Mouse (Mus musculus): ENCODE measurements around the gene Szt2. TPM values are rescaled to one million over a fixed set of nuclear protein-coding genes. Genes with fewer than 3 reads are reported as not detected.
A peak's percentile ranks its signal among the peaks of the same experiment; 100 is the strongest.

Gene Szt2
- total and polyA plus RNA-seq, 2 experiments from 2014 or later: 4.2 to 22.4 TPM

DNA sequence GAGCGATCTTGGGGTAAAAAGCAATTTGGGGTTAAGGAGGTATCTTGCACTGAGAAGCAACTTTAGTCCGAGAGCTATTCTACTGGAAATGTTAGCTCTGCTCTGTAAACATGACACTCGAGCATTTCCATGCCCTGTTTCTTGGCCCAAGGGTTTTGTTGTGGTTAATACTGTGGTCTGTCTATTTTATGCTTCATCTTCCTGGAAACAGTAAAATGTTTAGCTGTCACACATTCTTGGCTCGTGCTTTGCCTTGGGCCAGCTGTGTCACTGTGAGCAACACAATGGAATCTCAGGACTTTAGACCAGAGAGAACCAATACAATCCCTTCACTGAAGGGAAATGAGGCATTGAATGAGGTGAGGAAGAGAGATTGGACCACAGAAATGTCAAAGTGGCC, 77.3 kb downstream of the Szt2 start:
- H3K9ac ChIP-seq (replicated peaks; ENCODE audit: low read length): no peak overlapping the region
- 50% methylated on average over 4 of the region's 4 CpGs for WGBS
- no peaks in the 10 kb centered on the region for H3K36me3 ChIP-seq (ENCODE audit: insufficient read depth, low read length)
- ATAC-seq (no peak), DNase-seq (ENCODE audit: low spot score) (no peak)
- H3K9me3 ChIP-seq (ENCODE audit: low read length): no peaks in the 10 kb centered on the region
- no peak overlapping the region for H3K4me2 ChIP-seq (ENCODE audit: low read depth, low read length)
- H3K27ac ChIP-seq: no peak overlapping the region
- no peaks in the 10 kb centered on the region for H3K4me1 ChIP-seq (ENCODE audit: insufficient read depth, low read length)
- H3K4me3 ChIP-seq (ENCODE audit: low read length): no peak overlapping the region
- H3K27me3 ChIP-seq (ENCODE audit: insufficient read depth, low read length): no peaks in the 10 kb centered on the region
- TF ChIP-seq CTCF (IDR thresholded peaks at IDR 0.05; ENCODE audit: low read depth): no peak

DNA sequence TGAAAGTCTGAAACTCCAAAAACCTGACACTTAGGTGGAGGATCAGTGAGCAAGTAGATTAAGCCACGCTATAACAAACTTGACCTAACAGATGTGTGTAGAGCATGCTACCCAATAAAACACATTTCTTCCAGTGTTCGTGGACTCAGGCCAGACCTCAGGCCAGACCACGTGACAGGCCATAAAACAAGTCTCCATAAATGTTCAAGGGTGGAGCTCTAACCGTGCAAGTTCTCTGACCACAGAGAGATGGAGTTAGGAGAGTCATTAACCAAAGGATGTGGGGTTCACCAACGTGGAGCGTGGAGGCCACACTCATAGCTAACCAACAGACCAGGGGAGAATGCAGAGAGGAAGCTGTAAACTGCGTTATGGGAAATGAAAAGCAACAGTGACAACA, 82.6 kb downstream of the Szt2 start:
- no peak for DNase-seq (ENCODE audit: low spot score)
- Histone ChIP-seq H3K9ac (replicated peaks; ENCODE audit: low read length) (no peak overlapping the region), H3K4me3 (ENCODE audit: low read length) (no peak overlapping the region), H3K4me1 (ENCODE audit: insufficient read depth, low read length) (no peaks in the 10 kb centered on the region), H3K27me3 (ENCODE audit: insufficient read depth, low read length) (no peaks in the 10 kb centered on the region), H3K9me3 (ENCODE audit: low read length) (no peaks in the 10 kb centered on the region), H3K4me2 (ENCODE audit: low read depth, low read length) (no peak overlapping the region), H3K27ac (no peak overlapping the region), H3K36me3 (ENCODE audit: insufficient read depth, low read length) (no peaks in the 10 kb centered on the region)
- 78% methylated on average over 7 of the region's 7 CpGs for WGBS
- TF ChIP-seq CTCF (IDR thresholded peaks at IDR 0.05; ENCODE audit: low read depth): no peak
- ATAC-seq: no peak

GRCm38 (mm10) chr4:118320636-118321035, 88.4 kb downstream of the Szt2 start:
- no peak overlapping the region for H3K4me2 ChIP-seq (ENCODE audit: low read depth, low read length)
- no peak overlapping the region for H3K27ac ChIP-seq
- H3K36me3 ChIP-seq (ENCODE audit: insufficient read depth, low read length): no peaks in the 10 kb centered on the region
- H3K9ac ChIP-seq (replicated peaks; ENCODE audit: low read length): no peak overlapping the region
- no peak overlapping the region for H3K4me3 ChIP-seq (ENCODE audit: low read length)
- H3K9me3 ChIP-seq (ENCODE audit: low read length): no peaks in the 10 kb centered on the region
- H3K4me1 ChIP-seq (ENCODE audit: insufficient read depth, low read length): peaks cover 8% of the 10 kb centered on the region; the same call in 1 of the 2 replicates
- no peaks in the 10 kb centered on the region for H3K27me3 ChIP-seq (ENCODE audit: insufficient read depth, low read length)
- no peak for DNase-seq (ENCODE audit: low spot score)
- no peak for ATAC-seq
- TF ChIP-seq CTCF (IDR thresholded peaks at IDR 0.05; ENCODE audit: low read depth): no peak
- 65% methylated on average over 2 of the region's 2 CpGs for WGBS

DNA sequence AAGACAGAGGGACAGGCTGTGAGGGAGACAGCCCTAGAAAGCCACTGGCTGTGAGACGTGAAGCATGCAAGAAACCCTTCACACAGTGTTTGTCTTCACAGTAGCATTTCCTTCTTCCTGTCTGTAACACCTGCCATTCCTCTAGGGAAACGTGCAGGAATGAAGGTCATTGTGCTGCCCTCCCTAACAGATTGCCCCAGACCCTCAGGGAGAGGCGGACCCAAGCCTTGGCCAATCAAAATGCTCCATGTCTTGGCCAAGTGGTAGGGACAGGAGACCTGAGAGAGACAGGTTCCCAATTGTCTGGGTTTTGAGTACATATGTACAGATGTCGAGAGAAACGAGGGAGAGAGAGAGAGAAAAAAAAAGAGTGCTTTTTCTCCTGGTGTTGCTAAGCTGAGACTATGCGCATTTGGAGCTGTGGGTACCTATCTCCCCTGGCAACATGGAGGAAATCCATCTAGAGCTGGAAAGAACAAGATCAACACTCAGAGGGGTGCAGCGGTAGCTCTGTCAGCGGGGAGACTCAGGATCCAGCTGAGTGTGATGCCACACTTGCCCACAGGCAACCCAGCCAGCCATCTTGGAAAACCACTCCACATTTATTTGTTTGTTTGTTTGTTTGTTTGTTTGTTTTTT, 89.2 kb downstream of the Szt2 start:
- peak; percentile 52 for DNase-seq (ENCODE audit: low spot score)
- H3K27me3 ChIP-seq (ENCODE audit: insufficient read depth, low read length): no peaks in the 10 kb centered on the region
- H3K4me1 ChIP-seq (ENCODE audit: insufficient read depth, low read length): peaks cover 8% of the 10 kb centered on the region; the same call in 1 of the 2 replicates

DNA sequence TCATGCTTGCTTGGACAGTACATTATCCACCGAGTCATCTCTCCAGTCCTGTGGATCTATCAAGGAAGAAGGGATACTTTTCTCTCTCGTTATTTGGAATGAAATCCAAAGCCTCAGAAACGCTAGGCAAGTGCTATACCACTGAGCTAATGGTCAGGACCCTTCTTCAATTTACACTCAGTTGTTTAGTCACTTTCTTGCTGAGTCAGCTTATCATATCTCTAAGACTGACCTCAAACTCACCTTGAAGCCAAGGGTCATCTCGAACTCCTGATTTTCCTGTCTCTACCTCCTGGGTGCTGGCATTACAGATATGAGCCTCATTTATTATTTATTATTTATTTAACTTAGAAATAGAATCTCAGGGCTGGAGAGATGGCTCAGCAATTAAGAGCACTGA, 92.4 kb downstream of the Szt2 start:
- no peak overlapping the region for H3K4me3 ChIP-seq (ENCODE audit: low read length)
- TF ChIP-seq CTCF (IDR thresholded peaks at IDR 0.05; ENCODE audit: low read depth): no peak
- no peak overlapping the region for H3K9ac ChIP-seq (replicated peaks; ENCODE audit: low read length)
- peaks cover 8% of the 10 kb centered on the region; the same call in 1 of the 2 replicates for H3K4me1 ChIP-seq (ENCODE audit: insufficient read depth, low read length)
- H3K36me3 ChIP-seq (ENCODE audit: insufficient read depth, low read length): no peaks in the 10 kb centered on the region
- H3K4me2 ChIP-seq (ENCODE audit: low read depth, low read length): no peak overlapping the region
- no peak overlapping the region for H3K27ac ChIP-seq
- WGBS: 88% methylated on average over 4 of the region's 4 CpGs
- DNase-seq (ENCODE audit: low spot score) (no peak), ATAC-seq (no peak)
- no peaks in the 10 kb centered on the region for H3K9me3 ChIP-seq (ENCODE audit: low read length)
- no peaks in the 10 kb centered on the region for H3K27me3 ChIP-seq (ENCODE audit: insufficient read depth, low read length)

More for the DNA sequence above, 89.2 kb downstream of the Szt2 start:
- ATAC-seq: peak; percentile 83
- H3K4me3 ChIP-seq (ENCODE audit: low read length): no peak overlapping the region
- H3K4me2 ChIP-seq (ENCODE audit: low read depth, low read length): 0 out of 2 replicates have a peak overlapping the region, but pooled peaks have one; percentile 21
- H3K36me3 ChIP-seq (ENCODE audit: insufficient read depth, low read length): no peaks in the 10 kb centered on the region
- WGBS: 26% methylated on average over 8 of the region's 8 CpGs
- peak overlapping the region; percentile 45; the same call in 1 of the 2 replicates for H3K27ac ChIP-seq
- TF ChIP-seq CTCF (IDR thresholded peaks at IDR 0.05; ENCODE audit: low read depth): no peak
- no peak overlapping the region for H3K9ac ChIP-seq (replicated peaks; ENCODE audit: low read length)
- H3K9me3 ChIP-seq (ENCODE audit: low read length): no peaks in the 10 kb centered on the region

GRCm38 (mm10) chr4:118315286-118315685, 93.8 kb downstream of the Szt2 start:
- Histone ChIP-seq H3K9ac (replicated peaks; ENCODE audit: low read length) (no peak overlapping the region), H3K4me1 (ENCODE audit: insufficient read depth, low read length) (peaks cover 8% of the 10 kb centered on the region; the same call in 1 of the 2 replicates), H3K27ac (no peak overlapping the region), H3K27me3 (ENCODE audit: insufficient read depth, low read length) (no peaks in the 10 kb centered on the region), H3K9me3 (ENCODE audit: low read length) (no peaks in the 10 kb centered on the region), H3K36me3 (ENCODE audit: insufficient read depth, low read length) (no peaks in the 10 kb centered on the region), H3K4me2 (ENCODE audit: low read depth, low read length) (no peak overlapping the region), H3K4me3 (ENCODE audit: low read length) (no peak overlapping the region)
- no peak for ATAC-seq
- 53% methylated on average over 8 of the region's 8 CpGs for WGBS
- no peak for TF ChIP-seq CTCF (IDR thresholded peaks at IDR 0.05; ENCODE audit: low read depth)
- no peak for DNase-seq (ENCODE audit: low spot score)

Other genes with a start within 250 kb of the Szt2 start
- gene Kdm4a, start 229.2 kb downstream of the Szt2 start, total RNA-seq (2014; rRNA removed): 87.1 and 93.7 TPM in 2 replicates
- gene Kdm4a, start 229.2 kb downstream of the Szt2 start, polyA plus RNA-seq (2015; fragmentation: Nextera tagmentation; extraction: Ambion mirVana): 32.5 and 33.6 TPM in 2 replicates
- gene Ptprf, start 117.9 kb downstream of the Szt2 start, total RNA-seq (2014; rRNA removed): 178 and 196 TPM in 2 replicates
- gene Ptprf, start 117.9 kb downstream of the Szt2 start, polyA plus RNA-seq (2015; fragmentation: Nextera tagmentation; extraction: Ambion mirVana): 39.2 and 44.4 TPM in 2 replicates
- gene Med8, start 64 bp upstream of the Szt2 start, total RNA-seq (2014; rRNA removed): 33.5 and 48.8 TPM in 2 replicates
- gene Med8, start 64 bp upstream of the Szt2 start, polyA plus RNA-seq (2015; fragmentation: Nextera tagmentation; extraction: Ambion mirVana): 100 and 102 TPM in 2 replicates
- 31.1 and 35.9 TPM in 2 replicates for gene Elovl1, start 18.8 kb upstream of the Szt2 start, total RNA-seq (2014; rRNA removed)
- gene Elovl1, start 18.8 kb upstream of the Szt2 start, polyA plus RNA-seq (2015; fragmentation: Nextera tagmentation; extraction: Ambion mirVana): 32.9 and 34.2 TPM in 2 replicates
- 38.2 and 40.7 TPM in 2 replicates for gene Cdc20, start 28.1 kb upstream of the Szt2 start, total RNA-seq (2014; rRNA removed)
- gene Cdc20, start 28.1 kb upstream of the Szt2 start, polyA plus RNA-seq (2015; fragmentation: Nextera tagmentation; extraction: Ambion mirVana): 36.3 and 41.6 TPM in 2 replicates
- gene Mpl, start 48.2 kb upstream of the Szt2 start, total RNA-seq (2014; rRNA removed): not detected in 2 replicates
- 0.18 TPM in 1 of 2 replicates, not detected in the other for gene Mpl, start 48.2 kb upstream of the Szt2 start, polyA plus RNA-seq (2015; fragmentation: Nextera tagmentation; extraction: Ambion mirVana)
- gene Tie1, start 80.8 kb upstream of the Szt2 start, total RNA-seq (2014; rRNA removed): 15.9 and 20.2 TPM in 2 replicates
- gene Tie1, start 80.8 kb upstream of the Szt2 start, polyA plus RNA-seq (2015; fragmentation: Nextera tagmentation; extraction: Ambion mirVana): 10.5 and 11.6 TPM in 2 replicates
- not detected in 2 replicates for gene 2610528J11Rik, start 117.7 kb upstream of the Szt2 start, total RNA-seq (2014; rRNA removed)
- not detected in 2 replicates for gene 2610528J11Rik, start 117.7 kb upstream of the Szt2 start, polyA plus RNA-seq (2015; fragmentation: Nextera tagmentation; extraction: Ambion mirVana)
- 0.90 and 4.8 TPM in 2 replicates for gene Tmem125, start 134.8 kb upstream of the Szt2 start, total RNA-seq (2014; rRNA removed)
- gene Tmem125, start 134.8 kb upstream of the Szt2 start, polyA plus RNA-seq (2015; fragmentation: Nextera tagmentation; extraction: Ambion mirVana): 0.64 and 0.83 TPM in 2 replicates
- gene Cfap57, start 211.5 kb upstream of the Szt2 start, total RNA-seq (2014; rRNA removed): 0.65 and 1.3 TPM in 2 replicates
- 0.70 and 1.2 TPM in 2 replicates for gene Cfap57, start 211.5 kb upstream of the Szt2 start, polyA plus RNA-seq (2015; fragmentation: Nextera tagmentation; extraction: Ambion mirVana)
- gene Ebna1bp2, start 211.5 kb upstream of the Szt2 start, total RNA-seq (2014; rRNA removed): 31.6 and 40.0 TPM in 2 replicates
- gene Ebna1bp2, start 211.5 kb upstream of the Szt2 start, polyA plus RNA-seq (2015; fragmentation: Nextera tagmentation; extraction: Ambion mirVana): 85.4 and 98.5 TPM in 2 replicates
- gene Olfr62, start 249.7 kb upstream of the Szt2 start, total RNA-seq (2014; rRNA removed): not detected in 2 replicates
- gene Olfr62, start 249.7 kb upstream of the Szt2 start, polyA plus RNA-seq (2015; fragmentation: Nextera tagmentation; extraction: Ambion mirVana): not detected in 2 replicates